Mouse (Mus musculus) kidney, adult 2 months (tissue): ENCODE data around the gene Zfp143. TPM values are rescaled to one million over a fixed set of nuclear protein-coding genes. Genes with fewer than 3 reads are reported as not detected.

Experiments
- DNase-seq: peaks from one replicate; pipeline ENCODE4 v3.0.0; 2021
- H3K27ac ChIP-seq: fragments of 200-500 bp; 2 replicates; pipeline ENCODE4 v1.5.1; 2012; ENCODE audit warnings: low read depth, low read length, control low read depth, inconsistent platforms; ENCODE audit not compliant: insufficient read depth
- H3K27me3 ChIP-seq: fragments of 200-500 bp; replicated peaks from 2 replicates; pipeline ENCODE4 v1.6.1; 2012; ENCODE audit warnings: mild to moderate bottlenecking, moderate library complexity, low read length, inconsistent platforms; ENCODE audit not compliant: control insufficient read depth, insufficient read depth
- H3K36me3 ChIP-seq: fragments of 200-500 bp; 2 replicates; pipeline ENCODE4 v1.6.1; 2012; ENCODE audit warnings: mild to moderate bottlenecking, moderate library complexity, low read length, inconsistent platforms; ENCODE audit not compliant: control insufficient read depth, insufficient read depth
- H3K4me1 ChIP-seq: fragments of 200-500 bp; 2 replicates; pipeline ENCODE4 v1.6.1; 2011; ENCODE audit warnings: low read length; ENCODE audit not compliant: control insufficient read depth, insufficient read depth
- H3K4me3 ChIP-seq: fragments of 200-500 bp; 2 replicates; pipeline ENCODE4 v1.5.1; 2011; ENCODE audit warnings: mild to moderate bottlenecking, low read depth, low read length, control low read depth; ENCODE audit not compliant: insufficient read depth
- CTCF ChIP-seq: fragments of 200-500 bp; conservative IDR thresholded peaks from 2 replicates; pipeline ENCODE4 v1.5.1; 2011; ENCODE audit warnings: low read depth, mild to moderate bottlenecking, control low read depth, low read length, moderate library complexity, mixed read lengths; ENCODE audit not compliant: insufficient read depth, insufficient read length
- POLR2A ChIP-seq: fragments of 200-500 bp; IDR thresholded peaks from one replicate; pipeline ENCODE4 v1.6.1; 2011; ENCODE audit warnings: low read depth, low read length, control low read depth
- WGBS: fragments of 180-500 bp; shearing (Covaris S2); methylation state at CpG from one replicate; pipeline ENCODE4 v1.1.7; 2018; 5-methylcytosine and 5-hydroxymethylcytosine counted together
- polyA plus RNA-seq: library from polyadenylated mRNA; depleted of rRNA; stranded (reverse); fragments of >200 nt; gene quantifications from 2 replicates; pipeline ENCODE4 v1.2.3, GENCODE M21; 2012

Zfp143 gene
- polyA plus RNA-seq, 1 experiment, result 9.4 TPM

GRCm38 (mm10) chr7:110108967-110109610 is 48.1 kb downstream of the Zfp143 start:
- DNase-seq, result peak; percentile 47
- no peak overlapping the region for H3K27ac ChIP-seq
- WGBS, result 13% methylated on average over 11 of the region's 11 CpGs
- TF ChIP-seq POLR2A (no peak), CTCF (no peak)
- H3K27me3 ChIP-seq, result no peaks in the 10 kb centered on the region
- no peaks in the 10 kb centered on the region for H3K36me3 ChIP-seq
- no peak overlapping the region for H3K4me3 ChIP-seq
- peaks cover 9% of the 10 kb centered on the region for H3K4me1 ChIP-seq

GRCm38 (mm10) chr7:110110061-110110656 is 49.1 kb downstream of the Zfp143 start:
- Histone ChIP-seq H3K4me1 (peaks cover 4% of the 10 kb centered on the region), H3K27ac (no peak overlapping the region), H3K36me3 (no peaks in the 10 kb centered on the region), H3K27me3 (no peaks in the 10 kb centered on the region), H3K4me3 (no peak overlapping the region)
- no peak for DNase-seq
- no peak for TF ChIP-seq POLR2A
- no peak for TF ChIP-seq CTCF
- WGBS, result 45% methylated on average over 4 of the region's 4 CpGs

GRCm38 (mm10) chr7:110114699-110115098 is 53.7 kb downstream of the Zfp143 start:
- no peak overlapping the region; the same call in none of the 2 replicates for H3K27ac ChIP-seq
- H3K4me3 ChIP-seq, result no peak overlapping the region
- TF ChIP-seq POLR2A (no peak), CTCF (no peak)
- WGBS, result 58% methylated on average over 5 of the region's 5 CpGs
- no peaks in the 10 kb centered on the region for H3K36me3 ChIP-seq
- peaks cover 13% of the 10 kb centered on the region; the same call in 1 of the 2 replicates for H3K4me1 ChIP-seq
- H3K27me3 ChIP-seq, result no peaks in the 10 kb centered on the region
- DNase-seq, result no peak

GRCm38 (mm10) chr7:110116731-110117291 is 55.8 kb downstream of the Zfp143 start:
- TF ChIP-seq POLR2A (no peak), CTCF (no peak)
- Histone ChIP-seq H3K27me3 (no peaks in the 10 kb centered on the region), H3K36me3 (no peaks in the 10 kb centered on the region), H3K27ac (peak overlapping the region; percentile 78), H3K4me1 (peaks cover 13% of the 10 kb centered on the region; the same call in 1 of the 2 replicates), H3K4me3 (no peak overlapping the region)
- peak; percentile 77 for DNase-seq
- 26% methylated on average over 1 of the region's 1 CpGs for WGBS

GRCm38 (mm10) chr7:110118448-110118847 is 57.4 kb downstream of the Zfp143 start:
- WGBS, result 86% methylated on average over 2 of the region's 2 CpGs
- H3K27ac ChIP-seq, result peak overlapping the region; percentile 28; the same call in 1 of the 2 replicates
- TF ChIP-seq CTCF, result no peak
- no peak for TF ChIP-seq POLR2A
- DNase-seq, result peak; percentile 40
- H3K4me3 ChIP-seq, result no peak overlapping the region
- H3K27me3 ChIP-seq, result no peaks in the 10 kb centered on the region
- no peaks in the 10 kb centered on the region for H3K36me3 ChIP-seq
- H3K4me1 ChIP-seq, result peaks cover 13% of the 10 kb centered on the region; the same call in 1 of the 2 replicates

GRCm38 (mm10) chr7:110120157-110120784 is 59.3 kb downstream of the Zfp143 start:
- Histone ChIP-seq H3K27ac (no peak overlapping the region), H3K36me3 (no peaks in the 10 kb centered on the region), H3K27me3 (no peaks in the 10 kb centered on the region), H3K4me1 (peaks cover 17% of the 10 kb centered on the region; the same call in 1 of the 2 replicates), H3K4me3 (no peak overlapping the region)
- no peak for TF ChIP-seq CTCF
- no peak for TF ChIP-seq POLR2A
- 76% methylated on average over 2 of the region's 2 CpGs for WGBS
- DNase-seq, result no peak

GRCm38 (mm10) chr7:110121162-110121515 is 60.1 kb downstream of the Zfp143 start:
- WGBS, result 3% methylated on average over 9 of the region's 9 CpGs
- H3K27ac ChIP-seq, result peak overlapping the region; percentile 89

More at GRCm38 (mm10) chr7:110121162-110121515, 60.1 kb downstream of the Zfp143 start:
- Histone ChIP-seq H3K4me3 (peak overlapping the region; percentile 70), H3K27me3 (no peaks in the 10 kb centered on the region), H3K36me3 (no peaks in the 10 kb centered on the region), H3K4me1 (peaks cover 17% of the 10 kb centered on the region; the same call in 1 of the 2 replicates)
- no peak for TF ChIP-seq POLR2A
- no peak for TF ChIP-seq CTCF
- DNase-seq, result no peak
